Mouse (Mus musculus) kidney, postnatal 25 days (tissue): ENCODE measurements at regions not wholly inside any gene's neighbourhood (a gene's known extent, or its start where the extent isn't known, plus 50 kb on each side); places are given as distances from the start of the nearest gene placed in this dataset.
A peak's percentile ranks its signal among the peaks of the same experiment; 100 is the strongest.

Experiments
- DNase-seq, 2 experiments: peaks; one replicate each; pipeline ENCODE4 v3.0.0; 2021; ENCODE audit warnings: mixed read lengths in 2 of 2

- DNase-seq, result peak in 1 of 2 experiments; percentile 22
These were observed 197.4 kb downstream of the Prex1 start for GRCm38 (mm10) chr2:166516261-166516660.

GRCm38 (mm10) chr2:166514664-166515063, 199.0 kb downstream of the Prex1 start:
- peak in 1 of 2 experiments; percentile 26 for DNase-seq

DNA sequence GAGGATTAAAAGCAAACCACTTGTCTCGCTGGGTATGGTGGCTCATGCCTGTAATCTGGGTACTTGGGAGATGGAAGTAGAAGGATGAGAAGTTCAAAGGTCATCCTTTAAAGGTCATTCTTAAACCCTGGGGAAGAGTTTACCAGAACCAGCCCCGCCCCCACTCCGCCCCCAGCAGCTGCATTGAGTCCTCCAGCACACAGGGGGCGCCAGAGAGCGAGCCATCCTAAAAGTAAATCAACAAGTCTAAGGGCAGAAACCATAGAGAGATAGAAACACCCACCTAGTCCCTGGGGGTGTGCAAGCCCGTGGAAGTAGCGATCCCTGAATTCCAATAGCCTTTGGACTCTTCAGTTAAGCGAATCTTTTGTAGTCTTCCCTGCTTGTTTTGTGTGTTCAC, 201.1 kb downstream of the Prex1 start:
- peak in 1 of 2 experiments; percentile 13 for DNase-seq

DNA sequence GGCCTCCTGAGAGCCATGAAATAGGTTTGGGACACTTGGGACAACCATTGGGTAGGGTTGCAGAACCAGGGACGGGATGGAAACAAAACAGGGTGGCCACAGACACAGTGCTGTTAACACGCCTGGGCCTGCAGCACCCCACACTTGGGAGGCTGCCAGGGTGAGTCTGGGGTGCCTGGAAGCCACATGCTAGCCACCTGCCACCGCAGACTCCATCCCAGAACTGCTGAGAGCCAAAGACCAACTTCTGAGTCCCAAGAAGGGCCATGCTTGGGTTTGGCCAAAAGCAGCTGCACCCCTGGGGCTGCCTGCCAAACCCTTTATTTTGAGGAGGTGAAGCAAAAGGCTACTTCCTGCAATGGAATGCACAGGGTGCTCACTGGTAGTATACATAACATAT, 202.2 kb downstream of the Prex1 start:
- DNase-seq, result peak in 1 of 2 experiments; percentile 4

- peak in 1 of 2 experiments; percentile 19 for DNase-seq
These were observed 202.9 kb downstream of the Prex1 start for GRCm38 (mm10) chr2:166510776-166511175.

DNA sequence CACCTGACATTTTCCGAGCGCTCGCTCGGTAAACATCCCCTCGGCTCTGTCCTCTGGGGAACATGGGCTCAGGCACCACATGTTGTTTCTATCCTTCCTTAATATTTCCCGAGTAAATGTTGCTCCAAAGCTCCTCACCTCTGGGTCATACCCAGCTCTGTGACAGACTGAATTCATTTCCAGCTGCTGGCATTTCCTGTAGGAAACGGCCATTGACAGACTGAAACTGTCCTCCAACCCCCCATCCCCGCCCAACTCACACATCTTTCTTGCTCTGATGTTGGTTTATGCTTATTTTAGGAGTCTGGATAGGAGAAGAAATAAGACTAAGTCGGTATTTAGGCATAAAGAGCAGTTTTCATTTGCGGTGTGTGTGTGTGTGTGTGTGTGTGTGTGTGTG, 204.0 kb downstream of the Prex1 start:
- DNase-seq, result peak in 1 of 2 experiments; percentile 36

DNA sequence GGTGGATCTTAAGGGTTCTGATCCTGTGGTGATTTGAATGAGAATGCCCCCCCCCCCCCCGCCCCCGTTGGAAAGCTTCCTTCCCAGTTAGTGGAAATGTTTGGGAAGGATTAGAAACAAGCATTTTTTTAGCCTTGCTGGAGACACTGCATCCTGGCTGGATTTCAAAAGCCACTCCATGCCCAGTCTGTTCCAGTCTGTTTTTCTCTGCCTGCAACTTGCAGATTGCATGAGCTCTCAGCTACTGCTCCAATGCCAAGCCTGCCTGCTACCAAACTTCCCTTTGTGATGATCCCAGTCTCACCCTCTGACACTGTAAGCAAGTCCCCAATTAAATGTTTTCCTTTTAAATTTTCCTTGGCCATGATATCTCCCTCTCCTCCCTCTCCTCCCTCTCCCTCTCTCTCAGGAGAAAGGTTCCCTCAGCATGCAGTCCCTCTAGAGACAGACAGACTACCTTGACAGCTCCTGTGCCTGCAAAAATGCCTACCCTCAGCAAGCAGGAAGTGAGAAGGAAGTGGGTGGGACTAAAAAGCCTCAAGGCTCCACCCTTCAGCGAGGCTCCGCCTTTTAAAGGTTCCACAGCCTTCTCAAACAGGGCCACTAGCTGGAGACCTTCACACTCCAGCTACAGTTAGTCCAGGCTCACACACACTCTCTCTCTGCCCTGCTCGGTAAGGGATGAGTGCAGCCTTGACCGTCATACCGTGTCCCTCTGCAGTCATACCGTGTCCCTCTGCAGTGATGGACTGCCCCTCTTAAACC, 204.8 kb downstream of the Prex1 start:
- DNase-seq, result peak in 1 of 2 experiments; percentile 26

DNA sequence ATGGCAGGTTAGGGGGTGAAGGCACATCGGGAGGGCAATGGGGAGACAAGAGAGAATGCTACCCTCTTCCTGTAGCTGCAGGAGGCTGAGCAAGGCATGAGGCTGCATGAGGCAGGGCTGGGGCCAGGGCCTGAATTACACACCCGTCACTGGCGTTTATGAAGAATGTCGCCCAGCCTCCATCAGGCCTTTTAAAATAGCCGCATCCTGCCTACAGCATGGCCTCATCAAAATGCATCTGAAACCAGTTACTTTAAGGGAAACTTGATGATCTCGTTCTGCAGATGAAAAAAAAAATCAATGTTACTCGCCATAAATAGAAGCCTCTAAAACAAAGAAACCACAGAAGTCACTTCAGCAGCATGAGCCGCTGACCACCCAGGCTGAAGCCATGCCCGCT, 208.3 kb downstream of the Prex1 start:
- DNase-seq, result no peak

DNA sequence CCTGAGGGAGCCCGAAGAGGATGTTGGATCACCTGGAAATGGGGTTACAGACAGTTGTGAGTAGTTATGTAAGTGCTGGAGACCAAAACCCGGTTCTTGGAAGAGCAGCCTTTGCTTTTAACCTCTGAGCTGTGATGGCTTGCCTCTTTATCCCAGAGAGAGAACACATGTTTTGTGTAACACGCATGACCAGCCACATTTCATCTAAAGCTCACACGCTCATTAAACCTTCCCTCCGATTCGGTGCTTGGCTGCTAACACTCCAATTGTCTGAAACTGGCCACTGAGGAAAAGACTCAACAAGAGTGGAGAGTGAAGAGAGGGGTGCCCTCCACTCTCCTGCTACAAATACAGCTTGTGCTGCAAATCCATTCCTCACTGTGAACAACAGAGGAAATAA, 210.0 kb downstream of the Prex1 start:
- DNase-seq, result no peak

GRCm38 (mm10) chr2:166492895-166493294, 220.7 kb downstream of the Prex1 start:
- peak in 1 of 2 experiments; percentile 65 for DNase-seq

DNA sequence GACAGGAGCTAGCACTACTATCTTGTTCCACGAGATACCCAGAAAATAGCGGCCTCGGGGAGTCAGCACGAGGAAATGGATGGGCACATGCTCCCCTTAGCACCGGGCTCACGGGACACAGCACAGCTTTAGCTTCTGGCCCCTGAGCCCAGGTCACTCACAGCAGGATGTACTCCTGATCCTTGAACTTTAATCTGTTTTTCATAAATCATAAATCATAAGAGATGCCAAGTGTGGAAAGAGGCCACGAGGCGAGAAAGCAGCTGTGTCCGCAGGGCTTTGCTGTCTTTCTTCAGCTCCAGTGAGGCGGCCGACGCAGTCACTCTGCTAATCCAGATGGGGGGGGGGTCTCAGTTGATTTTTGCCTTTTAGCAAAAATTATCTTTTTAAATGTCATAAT, 221.2 kb downstream of the Prex1 start:
- DNase-seq, result no peak

GRCm38 (mm10) chr2:166491861-166492260, 221.8 kb downstream of the Prex1 start:
- no peak for DNase-seq

DNA sequence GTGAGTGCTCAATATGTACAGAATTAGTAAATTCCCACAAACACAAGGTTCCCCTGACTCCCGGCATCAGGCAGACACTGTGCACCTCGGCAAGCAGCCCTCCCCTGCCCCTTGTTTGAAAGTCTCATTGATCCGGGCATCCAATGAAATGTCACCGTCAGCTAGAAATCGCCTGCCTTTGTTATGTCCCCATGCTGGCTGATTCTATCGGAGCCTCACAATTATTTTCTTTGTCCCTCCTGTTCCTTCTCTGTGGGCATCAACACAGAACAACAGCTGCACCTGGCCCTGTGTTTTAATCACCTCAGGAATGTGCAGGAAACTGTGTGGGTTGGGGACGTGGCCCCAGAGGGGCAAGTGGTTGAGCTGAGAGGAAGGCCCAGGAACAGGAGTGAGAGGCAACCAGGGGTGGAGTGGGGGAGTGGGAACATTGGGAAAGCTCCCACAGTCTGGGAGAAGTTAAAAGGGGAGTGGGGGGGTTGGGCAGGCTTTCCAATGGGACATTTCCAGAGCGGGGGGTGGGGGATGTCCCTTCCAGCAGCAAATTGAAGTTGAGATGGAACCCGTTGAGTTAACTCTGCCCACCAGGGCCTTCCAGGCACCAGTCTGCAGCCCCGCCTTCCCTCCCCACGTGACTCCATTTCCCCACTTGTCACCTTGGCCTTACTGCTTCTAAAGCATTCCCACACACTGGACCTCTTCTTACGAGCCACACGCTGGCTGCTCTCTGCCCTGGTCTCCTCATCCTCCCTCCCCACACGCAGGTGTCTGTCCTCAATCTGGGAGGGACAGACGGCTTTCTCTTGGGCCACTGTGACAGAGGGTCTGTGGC, 224.4 kb downstream of the Prex1 start:
- DNase-seq, result no peak

DNA sequence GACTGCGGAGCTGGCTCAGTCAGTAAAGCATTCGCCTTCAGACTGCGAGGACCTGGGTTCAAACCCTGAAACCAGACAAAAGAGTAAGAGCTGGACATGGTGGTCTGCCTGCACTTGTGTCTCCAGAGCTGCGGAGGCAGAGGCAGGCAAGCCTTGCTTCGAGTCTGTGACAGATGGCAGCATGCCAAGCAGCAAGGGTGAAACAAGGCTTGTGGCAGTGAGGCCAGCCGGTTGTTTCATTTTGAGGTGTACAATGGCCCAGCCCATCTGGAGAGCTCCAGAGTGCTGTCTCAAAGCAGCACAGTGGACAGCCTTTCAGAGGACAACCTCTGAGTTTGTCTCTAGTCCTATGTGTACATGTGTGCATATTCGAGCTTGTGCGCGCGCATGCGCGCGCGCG, 225.9 kb downstream of the Prex1 start:
- peak in 1 of 2 experiments; percentile 54 for DNase-seq

GRCm38 (mm10) chr2:166485788-166486187, 227.8 kb downstream of the Prex1 start:
- peak in 1 of 2 experiments; percentile 40 for DNase-seq

GRCm38 (mm10) chr2:166485361-166485760, 228.3 kb downstream of the Prex1 start:
- DNase-seq, result no peak

- DNase-seq, result no peak
These were observed 229.9 kb downstream of the Prex1 start for GRCm38 (mm10) chr2:166483617-166484319.

DNA sequence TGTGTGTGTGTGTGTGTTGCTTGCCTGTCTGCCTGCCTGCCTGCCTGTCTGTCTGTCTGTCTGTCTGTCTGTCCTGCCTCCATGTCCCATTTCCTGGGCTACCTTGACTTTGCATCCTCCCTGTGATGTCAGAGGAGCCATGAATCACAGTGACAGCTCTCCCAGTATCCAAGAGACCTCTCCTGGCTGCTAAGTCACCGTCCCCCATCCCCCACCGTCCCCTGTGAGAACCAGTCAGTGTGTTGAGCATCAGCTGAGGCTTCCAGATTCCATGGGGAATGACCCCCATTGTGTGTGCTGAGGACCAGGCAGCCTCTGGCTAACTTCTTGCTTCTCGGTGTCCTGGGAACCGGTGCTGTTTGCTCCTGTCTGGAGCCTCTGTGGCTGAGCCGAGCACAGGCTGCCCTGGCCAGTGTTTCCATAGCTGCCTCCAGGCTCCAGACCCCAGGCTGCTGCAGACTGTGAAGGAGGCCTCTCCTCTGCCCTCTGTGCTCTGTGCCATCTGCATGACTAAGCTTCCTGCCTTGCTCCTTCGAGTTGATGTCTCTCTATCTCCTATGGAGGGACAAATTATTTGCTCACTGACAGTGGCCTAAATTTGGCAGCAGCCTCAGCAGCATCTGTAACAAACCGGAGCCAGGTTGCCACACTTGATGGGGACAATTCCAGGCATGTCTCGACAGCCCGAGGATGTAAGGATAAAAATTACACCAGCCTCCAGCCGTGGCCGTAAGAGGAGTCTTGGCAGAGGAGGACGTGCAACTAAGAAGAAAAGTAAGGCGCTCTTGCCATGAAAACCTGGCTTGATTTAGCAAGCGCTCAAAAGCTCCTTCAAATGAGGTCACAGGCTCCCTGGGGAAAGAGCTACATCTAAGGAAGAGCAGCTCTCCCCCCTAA, 230.7 kb downstream of the Prex1 start:
- DNase-seq, result no peak

GRCm38 (mm10) chr2:166481774-166482173, 231.9 kb downstream of the Prex1 start:
- no peak for DNase-seq

DNA sequence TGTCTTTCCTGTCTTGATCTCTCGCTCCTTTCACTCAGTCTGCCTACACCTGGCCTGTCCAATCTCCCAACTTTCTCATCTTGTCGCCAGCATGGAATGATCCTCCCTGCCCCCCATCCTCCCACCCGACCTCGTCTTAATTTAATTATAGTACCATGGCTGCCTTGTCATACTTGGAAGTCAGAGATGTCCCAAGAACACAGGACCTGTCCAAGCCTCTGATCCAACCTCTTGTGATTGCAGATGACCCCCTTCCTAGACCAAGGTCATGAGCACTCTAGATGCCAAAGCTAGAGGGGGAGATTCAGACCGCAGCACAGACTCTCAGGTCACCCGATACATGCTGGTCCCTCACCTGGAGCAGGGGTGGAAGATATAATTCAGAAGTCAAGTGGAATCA, 232.3 kb downstream of the Prex1 start:
- DNase-seq, result no peak

GRCm38 (mm10) chr2:166480883-166481282, 232.7 kb downstream of the Prex1 start:
- DNase-seq, result no peak

DNA sequence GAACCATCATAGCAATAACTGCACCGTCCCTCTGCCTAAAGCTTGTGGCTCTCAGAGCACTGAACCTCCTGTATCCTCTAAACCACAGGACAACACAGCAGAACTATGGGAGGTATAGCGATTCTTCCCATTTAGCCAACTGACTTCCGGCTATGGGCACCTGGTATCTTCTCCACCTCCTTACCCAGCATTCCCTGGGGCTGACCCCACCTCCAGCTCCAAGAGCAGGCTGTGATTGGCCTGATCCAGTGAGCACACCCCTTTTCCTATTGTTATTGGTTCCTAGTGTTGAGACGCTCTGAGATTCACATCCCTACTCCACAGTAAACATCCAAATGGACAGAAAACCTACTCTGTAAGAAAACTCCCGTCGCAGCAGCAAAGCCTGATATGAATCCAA, 236.7 kb downstream of the Prex1 start:
- DNase-seq, result no peak
